Mouse (Mus musculus) fat pad, adult 2 months (tissue): ENCODE measurements around the gene Gm19426.

ENCODE experiments used
- DNase-seq: peaks from one replicate; pipeline ENCODE4 v3.0.0-alpha.2; 2011; ENCODE audit warnings: low read depth, low spot score; ENCODE audit errors: extremely low read depth

Gene Gm19426

GRCm38 (mm10) chr2:84723856-84724255 lies 19.6 kb downstream of the Gm19426 start:
- DNase-seq = no peak

GRCm38 (mm10) chr2:84721182-84721581 lies 22.3 kb downstream of the Gm19426 start:
- DNase-seq = no peak

GRCm38 (mm10) chr2:84720718-84721117 lies 22.7 kb downstream of the Gm19426 start:
- no peak for DNase-seq

GRCm38 (mm10) chr2:84717357-84717756 lies 26.1 kb downstream of the Gm19426 start:
- no peak for DNase-seq

GRCm38 (mm10) chr2:84716423-84717355 lies 26.8 kb downstream of the Gm19426 start:
- no peak for DNase-seq

GRCm38 (mm10) chr2:84715562-84716361 lies 27.7 kb downstream of the Gm19426 start:
- peak; percentile 89 for DNase-seq

- peak; percentile 71 for DNase-seq
Observed at GRCm38 (mm10) chr2:84714811-84715561, 28.5 kb downstream of the Gm19426 start, which contains the start of gene Zdhhc5. TSS of gene Zdhhc5 (minus strand) at chr2:84715180.

- DNase-seq = no peak
Observed at GRCm38 (mm10) chr2:84714422-84714810, 29.0 kb downstream of the Gm19426 start.

GRCm38 (mm10) chr2:84711898-84712297 lies 31.6 kb downstream of the Gm19426 start:
- no peak for DNase-seq

GRCm38 (mm10) chr2:84707523-84707922 lies 35.9 kb downstream of the Gm19426 start:
- no peak for DNase-seq

GRCm38 (mm10) chr2:84705295-84705694 lies 38.2 kb downstream of the Gm19426 start:
- DNase-seq = no peak

GRCm38 (mm10) chr2:84704329-84704728 lies 39.1 kb downstream of the Gm19426 start:
- no peak for DNase-seq

- no peak for DNase-seq
Observed at GRCm38 (mm10) chr2:84703497-84703896, 40.0 kb downstream of the Gm19426 start.

GRCm38 (mm10) chr2:84695007-84695695 lies 48.3 kb downstream of the Gm19426 start:
- no peak for DNase-seq
